Mouse (Mus musculus) MEL (cell line): ENCODE results near the gene Mcm2.

Experiments
- BHLHE40 ChIP-seq: IDR thresholded peaks from 2 replicates; pipeline ENCODE4 v1.6.1; 2012; ENCODE audit warnings: low read depth, mild to moderate bottlenecking, inconsistent platforms, low read length, improper control_type of control experiment, borderline replicate concordance
- CTCF ChIP-seq, 3 experiments: IDR thresholded peaks in 2 of 3; conservative IDR thresholded peaks in 1 of 3; 2 replicates each; pipeline ENCODE4 v1.5.1; 2011 to 2012; ENCODE audit warnings: low read length in 3 of 3, low read depth in 2 of 3, mild to moderate bottlenecking in 2 of 3, improper control_type of control experiment in 1 of 3, inconsistent platforms in 1 of 3, mixed read lengths in 1 of 3, moderate library complexity in 1 of 3; ENCODE audit not compliant: control insufficient read depth in 1 of 3, insufficient read depth in 1 of 3, poor library complexity in 1 of 3, severe bottlenecking in 1 of 3
- MXI1 ChIP-seq: IDR thresholded peaks from 2 replicates; pipeline ENCODE4 v1.6.1; 2011; ENCODE audit warnings: mild to moderate bottlenecking, low read depth, low read length, improper control_type of control experiment
- NELFE ChIP-seq: IDR thresholded peaks from 2 replicates; pipeline ENCODE4 v1.6.1; 2011; ENCODE audit warnings: low read depth, low read length, improper control_type of control experiment
- POLR2A ChIP-seq, 2 experiments: IDR thresholded peaks; 2 replicates each; pipeline ENCODE4 v1.6.1; 2011 to 2012; ENCODE audit warnings: low read length in 2 of 2, mild to moderate bottlenecking in 2 of 2, control low read depth in 1 of 2, improper control_type of control experiment in 1 of 2, low read depth in 1 of 2, moderate library complexity in 1 of 2; ENCODE audit not compliant: control insufficient read depth in 1 of 2, insufficient read depth in 1 of 2, poor library complexity in 1 of 2
- TCF12 ChIP-seq: IDR thresholded peaks from 2 replicates; pipeline ENCODE4 v1.6.1; 2014; ENCODE audit warnings: low read depth, mild to moderate bottlenecking, inconsistent platforms, low read length, improper control_type of control experiment, moderate library complexity

DNA sequence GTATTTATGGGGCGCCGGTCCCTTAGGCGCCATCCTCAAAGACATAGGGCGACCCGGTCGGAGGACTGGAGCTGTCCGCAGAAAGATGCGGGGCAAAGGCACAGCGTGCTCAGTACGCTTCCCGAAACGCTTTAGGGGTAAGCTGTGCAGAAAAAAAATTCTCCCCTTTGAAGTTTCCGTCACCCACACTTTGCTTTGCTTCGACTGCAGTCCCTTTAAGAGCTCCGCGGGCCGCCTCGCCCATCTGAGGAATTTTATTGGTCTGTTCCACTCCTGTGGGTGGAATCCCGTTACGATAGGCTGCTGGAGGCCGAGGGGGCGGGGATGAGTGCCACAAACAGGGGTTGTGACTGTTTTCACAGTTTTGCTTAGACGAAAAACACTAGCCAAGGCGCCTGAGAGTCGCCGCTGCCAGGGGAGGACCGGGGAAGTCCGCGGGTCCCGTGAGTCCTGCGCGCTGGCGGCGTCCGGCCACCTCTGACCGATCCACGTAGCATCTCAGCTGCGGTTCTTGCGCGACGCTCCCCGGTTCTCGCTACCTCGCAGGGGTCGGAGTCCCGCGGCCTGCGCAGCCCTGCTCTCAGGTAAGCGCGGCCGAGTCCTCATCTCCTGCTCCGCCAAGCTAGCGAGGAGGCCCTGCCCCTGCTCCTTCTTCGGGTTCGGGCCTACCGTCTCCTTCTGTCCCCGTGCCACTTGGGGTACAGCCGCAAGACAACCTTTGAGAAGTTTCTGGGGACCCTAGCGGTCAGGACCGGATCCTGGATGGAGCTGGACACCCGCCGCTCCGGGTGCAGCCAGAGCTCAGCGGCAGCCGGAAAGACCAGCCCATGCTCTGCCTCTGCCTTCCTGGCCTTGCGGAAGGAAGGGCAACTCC, 3.6 kb upstream of the Mcm2 start, which contains the start of gene Tpra1:
- TF ChIP-seq TCF12 (no peak), MXI1 (peak; percentile 92), CTCF (IDR thresholded peaks at IDR 0.05 in 2 of 3, conservative IDR thresholded peaks at IDR 0.05 in 1 of 3; ENCODE audit: control insufficient read depth in 1 of 3, insufficient read depth in 1 of 3, low read depth in 2 of 3, low read length in 3 of 3, poor library complexity in 1 of 3, severe bottlenecking in 1 of 3) (no peak), POLR2A (IDR thresholded peaks at IDR 0.05; ENCODE audit: control insufficient read depth in 1 of 2, insufficient read depth in 1 of 2, low read depth in 1 of 2, low read length in 2 of 2, poor library complexity in 1 of 2) (peak; percentile 51 to 78), BHLHE40 (no peak), NELFE (peak; percentile 66)
